Mouse (Mus musculus) midbrain, postnatal 0 days (tissue): Measurements from ENCODE around the gene Jak3. TPM values are rescaled to one million over a fixed set of nuclear protein-coding genes. Genes with fewer than 3 reads are reported as not detected.

Experiments
- ATAC-seq: fragments of 200-750 bp; cut with Nextera tagmentation; 2 replicates; pipeline ENCODE4 v1.8.0; 2017; ENCODE audit warnings: moderate number of reproducible peaks, mild to moderate bottlenecking, moderate TSS enrichment, moderate library complexity; ENCODE audit not compliant: low FRiP score
- DNase-seq: peaks from one replicate; pipeline ENCODE4 v3.0.0-alpha.2; 2015; ENCODE audit warnings: low spot score
- H3K27ac ChIP-seq: fragments of 300-500 bp; sonication (generic); 2 replicates; pipeline ENCODE4 v1.5.1; 2014; ENCODE audit warnings: low read depth, mild to moderate bottlenecking, low read length, mixed read lengths
- H3K27me3 ChIP-seq: fragments of 300-500 bp; sonication (generic); 2 replicates; pipeline ENCODE4 v1.6.1; 2014; ENCODE audit warnings: low read length, control low read depth, mixed read lengths; ENCODE audit not compliant: insufficient read depth
- H3K36me3 ChIP-seq: fragments of 300-500 bp; sonication (generic); 2 replicates; pipeline ENCODE4 v1.6.1; 2014; ENCODE audit warnings: low read length, control low read depth, mixed read lengths; ENCODE audit not compliant: insufficient read depth
- H3K4me1 ChIP-seq: fragments of 300-500 bp; sonication (generic); 2 replicates; pipeline ENCODE4 v1.6.1; 2014; ENCODE audit warnings: mild to moderate bottlenecking, control low read depth, antibody characterized with exemption, low read length, mixed read lengths; ENCODE audit not compliant: insufficient read depth
- H3K4me2 ChIP-seq: fragments of 300-500 bp; sonication (generic); 2 replicates; pipeline ENCODE4 v1.6.1; 2014; ENCODE audit warnings: low read depth, mild to moderate bottlenecking, low read length, mixed read lengths; ENCODE audit not compliant: poor library complexity, severe bottlenecking
- H3K4me3 ChIP-seq: fragments of 300-500 bp; sonication (generic); 2 replicates; pipeline ENCODE4 v1.5.1; 2014; ENCODE audit warnings: low read depth, mild to moderate bottlenecking, low read length, moderate library complexity
- H3K9ac ChIP-seq: fragments of 300-500 bp; sonication (generic); replicated peaks from 2 replicates; pipeline ENCODE4 v1.6.1; 2014; ENCODE audit warnings: mild to moderate bottlenecking, low read length, moderate library complexity, mixed read lengths; ENCODE audit not compliant: poor library complexity, severe bottlenecking
- H3K9me3 ChIP-seq: fragments of 300-500 bp; sonication (generic); 2 replicates; pipeline ENCODE4 v1.6.1; 2016; ENCODE audit warnings: low read length, control low read depth
- CTCF ChIP-seq: IDR thresholded peaks from 2 replicates; pipeline ENCODE4 v1.5.1; 2016; ENCODE audit warnings: antibody characterized with exemption, mild to moderate bottlenecking
- WGBS: fragments of 180-500 bp; shearing (Covaris S2); extraction: QIAGEN DNeasy Blood & Tissue Kit; methylation state at CpG from one replicate; pipeline ENCODE4 v1.1.7; 2014; 5-methylcytosine and 5-hydroxymethylcytosine counted together
- polyA plus RNA-seq: library from polyadenylated mRNA; unstranded; fragments of >200 nt; fragmentation: Nextera tagmentation; extraction: Ambion mirVana; gene quantifications from 2 replicates; pipeline ENCODE4 v1.2.1, GENCODE M21; 2015
- total RNA-seq: library from RNA; depleted of rRNA; stranded (reverse); fragments of >200 nt; gene quantifications from 2 replicates; pipeline ENCODE4 v1.2.3, GENCODE M21; 2014; rRNA removed

Jak3 gene
- total RNA-seq (9.0 and 12.3 TPM in 2 replicates), polyA plus RNA-seq (6.4 and 7.1 TPM in 2 replicates)

- Histone ChIP-seq H3K27me3 (peaks cover 37% of the 10 kb centered on the region), H3K27ac (peak within 1 kb of the TSS; percentile 82), H3K4me3 (peak within 1 kb of the TSS; percentile 65), H3K4me2 (peak within 1 kb of the TSS; percentile 82), H3K9me3 (no peaks in the 10 kb centered on the region), H3K9ac (peak within 1 kb of the TSS; percentile 77), H3K36me3 (no peaks in the 10 kb centered on the region), H3K4me1 (no peaks in the 10 kb centered on the region; the same call in 1 of the 2 replicates)
- DNase-seq (peak; percentile 81), ATAC-seq (peak; percentile 35)
- TF ChIP-seq CTCF = no peak
- WGBS = 2% methylated on average over 40 of the region's 40 CpGs
These were observed at the start of gene Jak3 for GRCm38 (mm10) chr8:71676020-71676741. Gene Jak3, plus strand, starts transcription at chr8:71676296.

GRCm38 (mm10) chr8:71626753-71627152 lies 49.3 kb upstream of the Jak3 start:
- Histone ChIP-seq H3K9me3 (no peaks in the 10 kb centered on the region), H3K4me3 (no peak overlapping the region), H3K9ac (no peak overlapping the region), H3K4me1 (0 out of 2 replicates have a peak, but pooled peaks cover 9% of the 10 kb centered on the region), H3K27me3 (no peaks in the 10 kb centered on the region), H3K36me3 (peaks cover 17% of the 10 kb centered on the region), H3K27ac (no peak overlapping the region), H3K4me2 (no peak overlapping the region)
- no peak for DNase-seq
- WGBS = 88% methylated on average over 9 of the region's 9 CpGs
- no peak for ATAC-seq
- no peak for TF ChIP-seq CTCF

GRCm38 (mm10) chr8:71627265-71628099 lies 48.6 kb upstream of the Jak3 start:
- TF ChIP-seq CTCF = no peak; the same call in 1 of the 2 replicates
- 55% methylated on average over 9 of the region's 9 CpGs for WGBS
- DNase-seq (no peak), ATAC-seq (no peak)
- Histone ChIP-seq H3K27me3 (no peaks in the 10 kb centered on the region), H3K4me1 (0 out of 2 replicates have a peak, but pooled peaks cover 9% of the 10 kb centered on the region), H3K4me3 (no peak overlapping the region), H3K36me3 (peaks cover 15% of the 10 kb centered on the region), H3K9ac (no peak overlapping the region), H3K4me2 (no peak overlapping the region), H3K27ac (peak overlapping the region; percentile 26; the same call in 1 of the 2 replicates), H3K9me3 (no peaks in the 10 kb centered on the region)

- Histone ChIP-seq H3K4me1 (0 out of 2 replicates have a peak, but pooled peaks cover 9% of the 10 kb centered on the region), H3K4me3 (peak overlapping the region; percentile 39), H3K9me3 (no peaks in the 10 kb centered on the region), H3K27ac (peak overlapping the region; percentile 72), H3K27me3 (no peaks in the 10 kb centered on the region), H3K36me3 (peaks cover 12% of the 10 kb centered on the region), H3K4me2 (peak overlapping the region; percentile 84), H3K9ac (peak overlapping the region; percentile 20)
- DNase-seq = no peak
- no peak for ATAC-seq
- WGBS = 9% methylated on average over 10 of the region's 16 CpGs
- no peak for TF ChIP-seq CTCF
These were observed 47.5 kb upstream of the Jak3 start for GRCm38 (mm10) chr8:71628396-71629095.

GRCm38 (mm10) chr8:71629096-71629697 lies 46.9 kb upstream of the Jak3 start:
- Histone ChIP-seq H3K9ac (peak overlapping the region; percentile 20), H3K4me1 (0 out of 2 replicates have a peak, but pooled peaks cover 9% of the 10 kb centered on the region), H3K4me2 (peak overlapping the region; percentile 84), H3K27me3 (no peaks in the 10 kb centered on the region), H3K4me3 (peak overlapping the region; percentile 39), H3K9me3 (no peaks in the 10 kb centered on the region), H3K27ac (peak overlapping the region; percentile 72), H3K36me3 (peaks cover 9% of the 10 kb centered on the region; the same call in 1 of the 2 replicates)
- ATAC-seq (peak; percentile 87), DNase-seq (peak; percentile 93)
- TF ChIP-seq CTCF = peak; percentile 73
- WGBS = 0% methylated on average over 46 of the region's 55 CpGs
